Mouse (Mus musculus) liver, adult 2 months (tissue): Measurements from ENCODE around the gene Fkbp1b. TPM values are rescaled to one million over a fixed set of nuclear protein-coding genes. Genes with fewer than 3 reads are reported as not detected.
"Not testable (repeated sequence)": the region's sequence is repeated elsewhere in the genome, so short reads cannot be mapped to it uniquely, and the experiment has no call there.

Experiments used
- DNase-seq: peaks from one replicate; pipeline ENCODE4 v3.0.0-alpha.2; 2011; ENCODE audit warnings: low read depth, low spot score; ENCODE audit errors: extremely low read depth
- H3K27ac ChIP-seq: fragments of 200-500 bp; replicated peaks from 2 replicates; pipeline ENCODE4 v1.5.1; 2012; ENCODE audit warnings: low read depth, mild to moderate bottlenecking, control low read depth, inconsistent platforms, low read length; ENCODE audit not compliant: insufficient read depth
- H3K27me3 ChIP-seq: fragments of 200-500 bp; 2 replicates; pipeline ENCODE4 v1.6.1; 2012; ENCODE audit warnings: mild to moderate bottlenecking, moderate library complexity, low read length, inconsistent platforms; ENCODE audit not compliant: control insufficient read depth, insufficient read depth
- H3K36me3 ChIP-seq: fragments of 200-500 bp; 2 replicates; pipeline ENCODE4 v1.6.1; 2012; ENCODE audit warnings: low read length, inconsistent platforms; ENCODE audit not compliant: control insufficient read depth, insufficient read depth
- H3K4me1 ChIP-seq: fragments of 200-500 bp; 2 replicates; pipeline ENCODE4 v1.6.1; 2011; ENCODE audit warnings: low read length; ENCODE audit not compliant: control insufficient read depth, insufficient read depth
- H3K4me3 ChIP-seq: fragments of 200-500 bp; 2 replicates; pipeline ENCODE4 v1.5.1; 2011; ENCODE audit warnings: low read depth, mild to moderate bottlenecking, control low read depth, low read length, moderate library complexity; ENCODE audit not compliant: insufficient read depth
- H3K79me2 ChIP-seq: fragments of 200-500 bp; 2 replicates; pipeline ENCODE4 v1.6.1; 2012; ENCODE audit warnings: inconsistent platforms, mild to moderate bottlenecking, low read length, moderate library complexity; ENCODE audit not compliant: control insufficient read depth, insufficient read depth
- H3K9ac ChIP-seq: fragments of 200-500 bp; 2 replicates; pipeline ENCODE4 v1.6.1; 2012; ENCODE audit warnings: low read depth, mild to moderate bottlenecking, control low read depth, inconsistent platforms, low read length
- CTCF ChIP-seq: fragments of 200-500 bp; IDR thresholded peaks from 2 replicates; pipeline ENCODE4 v1.5.1; 2011; ENCODE audit warnings: low read depth, low read length, control low read depth
- POLR2A ChIP-seq: fragments of 200-500 bp; IDR thresholded peaks from 2 replicates; pipeline ENCODE4 v1.6.1; 2011; ENCODE audit warnings: low read length, control low read depth; ENCODE audit not compliant: insufficient read depth; ENCODE audit errors: extremely low read depth
- WGBS: fragments of 180-500 bp; shearing (Covaris S2); methylation state at CpG from one replicate; pipeline ENCODE4 v1.1.7; 2018; 5-methylcytosine and 5-hydroxymethylcytosine counted together
- polyA plus RNA-seq: library from polyadenylated mRNA; depleted of rRNA; stranded (reverse); fragments of >200 nt; gene quantifications from 2 replicates; pipeline ENCODE4 v1.2.3, GENCODE M21; 2012; rRNA removed
- total RNA-seq: library from RNA; depleted of rRNA; stranded (reverse); fragments of >200 nt; gene quantifications from 2 replicates; pipeline ENCODE4 v1.2.3, GENCODE M21; 2014; rRNA removed

Fkbp1b gene
- total RNA-seq = 0.13 and 0.55 TPM in 2 replicates
- 0.25 and 0.80 TPM in 2 replicates for polyA plus RNA-seq

DNA sequence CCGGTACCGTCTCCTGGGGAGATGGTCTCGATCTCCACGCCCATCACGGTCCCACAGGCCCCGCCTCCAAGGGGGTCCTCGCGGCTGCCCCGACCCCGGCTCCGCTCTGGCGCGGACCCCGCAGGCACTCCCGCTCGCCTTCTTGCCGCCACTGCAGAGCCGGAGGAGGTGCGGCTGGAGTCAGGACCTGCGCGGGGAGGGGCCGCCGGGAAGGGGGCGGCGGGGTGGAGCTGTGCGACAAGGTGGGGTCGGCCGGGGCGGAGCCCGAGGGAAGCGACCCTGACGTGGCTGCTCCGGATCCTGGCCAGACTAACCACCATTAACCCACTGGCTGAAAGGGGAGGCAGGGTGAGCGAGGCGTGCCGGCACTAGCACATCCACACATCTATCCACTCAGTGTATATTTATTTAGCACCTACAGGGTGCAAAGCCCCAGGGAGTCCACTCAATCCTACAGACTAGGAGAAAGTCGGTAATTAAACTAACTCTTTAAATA is at the start of gene Fkbp1b:
Gene Fkbp1b (minus strand): TSS at position 200 of the 496 bp plus-strand sequence.
- peaks cover 9% of the 10 kb centered on the region for H3K4me1 ChIP-seq
- no peaks in the 10 kb centered on the region for H3K27me3 ChIP-seq
- WGBS = 2% methylated on average over 37 of the region's 37 CpGs
- peak within 1 kb of the TSS; percentile 59 for H3K4me3 ChIP-seq
- no peak for DNase-seq
- peak within 1 kb of the TSS; percentile 63 for H3K9ac ChIP-seq
- TF ChIP-seq POLR2A (no peak), CTCF (no peak)
- H3K36me3 ChIP-seq = no peaks in the 10 kb centered on the region
- H3K79me2 ChIP-seq = no peaks in the 10 kb centered on the region; the same call in 1 of the 2 replicates
- H3K27ac ChIP-seq = no peak within 1 kb of the TSS

GRCm38 (mm10) chr12:4889891-4890290 is 48.5 kb upstream of the Fkbp1b start:
- Histone ChIP-seq H3K27ac (no peak overlapping the region), H3K27me3 (no peaks in the 10 kb centered on the region), H3K4me3 (no peak overlapping the region), H3K36me3 (peaks cover 23% of the 10 kb centered on the region), H3K9ac (no peak overlapping the region), H3K79me2 (no peaks in the 10 kb centered on the region), H3K4me1 (no peaks in the 10 kb centered on the region)
- WGBS = 94% methylated on average over 1 of the region's 1 CpGs
- no peak for DNase-seq
- TF ChIP-seq CTCF (no peak), POLR2A (no peak)

GRCm38 (mm10) chr12:4889251-4889650 is 47.9 kb upstream of the Fkbp1b start:
- WGBS = 95% methylated on average over 2 of the region's 2 CpGs
- no peaks in the 10 kb centered on the region for H3K27me3 ChIP-seq
- no peaks in the 10 kb centered on the region for H3K79me2 ChIP-seq
- peaks cover 24% of the 10 kb centered on the region for H3K36me3 ChIP-seq
- TF ChIP-seq CTCF (no peak), POLR2A (no peak)
- no peak overlapping the region for H3K9ac ChIP-seq
- no peak for DNase-seq
- no peak overlapping the region for H3K27ac ChIP-seq
- no peak overlapping the region for H3K4me3 ChIP-seq
- no peaks in the 10 kb centered on the region for H3K4me1 ChIP-seq

- H3K4me3 ChIP-seq = no peak overlapping the region
- H3K27me3 ChIP-seq = no peaks in the 10 kb centered on the region
- no peak for TF ChIP-seq POLR2A
- no peak for TF ChIP-seq CTCF
- H3K36me3 ChIP-seq = peaks cover 22% of the 10 kb centered on the region
- no peak overlapping the region for H3K9ac ChIP-seq
- DNase-seq = no peak
- no peaks in the 10 kb centered on the region for H3K79me2 ChIP-seq
- H3K4me1 ChIP-seq = no peaks in the 10 kb centered on the region
- no peak overlapping the region for H3K27ac ChIP-seq
Measured at GRCm38 (mm10) chr12:4888739-4889138, 47.3 kb upstream of the Fkbp1b start.

- not testable (repeated sequence) for H3K79me2 ChIP-seq, H3K27ac ChIP-seq, H3K9ac ChIP-seq, DNase-seq, H3K4me1 ChIP-seq, H3K27me3 ChIP-seq, H3K4me3 ChIP-seq
- 98% methylated on average over 4 of the region's 4 CpGs for WGBS
- peaks cover 23% of the 10 kb centered on the region for H3K36me3 ChIP-seq
Measured at GRCm38 (mm10) chr12:4886581-4886980, 45.2 kb upstream of the Fkbp1b start.

DNA sequence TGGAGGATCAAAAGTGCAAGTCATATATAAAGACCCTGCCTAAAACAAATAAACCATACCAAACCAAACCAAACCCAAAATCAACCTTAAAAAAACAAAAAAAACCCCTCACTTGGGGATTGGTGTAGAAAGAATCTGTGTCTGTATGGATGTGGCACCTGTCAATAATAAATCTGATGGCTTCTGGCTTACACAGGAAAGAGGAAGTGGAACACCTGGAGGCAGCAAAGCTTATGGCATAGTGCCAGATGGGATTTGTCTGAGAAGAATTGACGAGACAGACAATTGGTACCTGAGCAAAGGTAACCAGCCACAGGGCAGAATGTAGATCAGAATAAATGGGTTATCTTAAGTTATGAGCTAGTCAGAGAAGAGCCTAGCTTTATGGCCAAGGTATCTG is 43.7 kb upstream of the Fkbp1b start:
- Histone ChIP-seq H3K27me3 (no peaks in the 10 kb centered on the region), H3K4me1 (no peaks in the 10 kb centered on the region), H3K4me3 (no peak overlapping the region), H3K79me2 (no peaks in the 10 kb centered on the region), H3K36me3 (peaks cover 20% of the 10 kb centered on the region), H3K27ac (no peak overlapping the region), H3K9ac (no peak overlapping the region)
- DNase-seq = no peak
- 47% methylated on average over 1 of the region's 1 CpGs for WGBS
- TF ChIP-seq POLR2A (no peak), CTCF (no peak)
